ENCODE assay signal across 10 mouse cellular contexts in genomic region chr19:55335881-55336280, GRCm38 (mm10). TPM values are rescaled to one million over a fixed set of nuclear protein-coding genes. Genes with fewer than 3 reads are reported as not detected.
A peak's percentile ranks its signal among the peaks of the same experiment; 100 is the strongest.
DNase-seq lines count a peak whose midpoint lies in the region; ATAC-seq and TF ChIP-seq lines count a peak whose summit lies in the region.
"Had no signal": no experiment of that assay in that cellular context is flagged by ENCODE, and none has a peak within 500 bp of the region (broad histone marks: within the 10 kb centered on the region; RNA-seq: fewer than 3 reads in every experiment).

No protein-coding gene starts in this region.

- peak; percentile 76 for DNase-seq in hindbrain, postnatal 0 days (ENCODE audit: low spot score)
- peak; percentile 54 for DNase-seq in brain, adult 2 months (ENCODE audit: low read depth, low spot score)
- peak; percentile 63 for DNase-seq in retina, postnatal 1 day
- DNase-seq in adrenal gland, adult 18-20 months (ENCODE audit: low spot score in 2 of 2) = no peak

- no peaks in the 10 kb centered on the region for H3K9me3 ChIP-seq in hindbrain, postnatal 0 days (ENCODE audit: low read length)
- H3K9me3 ChIP-seq in hindbrain, embryonic 16.5 days (ENCODE audit: control insufficient read depth, low read length) = no peaks in the 10 kb centered on the region
- no peaks in the 10 kb centered on the region for H3K9me3 ChIP-seq in midbrain, embryonic 12.5 days
- no peaks in the 10 kb centered on the region for H3K9me3 ChIP-seq in midbrain, embryonic 13.5 days
- H3K9me3 ChIP-seq: intestine, embryonic 15.5 days; neural tube, embryonic 15.5 days had no signal

- H3K4me3 ChIP-seq in hindbrain, postnatal 0 days (ENCODE audit: low read length) = no peak overlapping the region
- no peak overlapping the region for H3K4me3 ChIP-seq in hindbrain, embryonic 16.5 days (ENCODE audit: low read length)
- no peak overlapping the region for H3K4me3 ChIP-seq in midbrain, embryonic 12.5 days
- H3K4me3 ChIP-seq in midbrain, embryonic 13.5 days (replicated peaks) = no peak overlapping the region
- H3K4me3 ChIP-seq: intestine, embryonic 15.5 days; neural tube, embryonic 15.5 days had no signal

- no peak for ATAC-seq in hindbrain, postnatal 0 days
- no peak for ATAC-seq in hindbrain, embryonic 16.5 days
- no peak for ATAC-seq in midbrain, embryonic 12.5 days (ENCODE audit: low FRiP score, low read depth)
- ATAC-seq in midbrain, embryonic 13.5 days = no peak
- ATAC-seq in granulocyte monocyte progenitor cell, adult 5-6 weeks (replicated peaks; ENCODE audit: poor library complexity, severe bottlenecking) = no peak
- ATAC-seq: intestine, embryonic 15.5 days had no signal

- no peak overlapping the region for H3K4me2 ChIP-seq in hindbrain, postnatal 0 days (ENCODE audit: low read depth, low read length)
- no peak overlapping the region for H3K4me2 ChIP-seq in hindbrain, embryonic 16.5 days (ENCODE audit: low read length)
- no peak overlapping the region for H3K4me2 ChIP-seq in midbrain, embryonic 12.5 days (replicated peaks)
- no peak overlapping the region for H3K4me2 ChIP-seq in midbrain, embryonic 13.5 days (replicated peaks)
- H3K4me2 ChIP-seq: intestine, embryonic 15.5 days; neural tube, embryonic 15.5 days had no signal

- WGBS in hindbrain, postnatal 0 days = 89% methylated on average over 1 of the region's 1 CpGs
- WGBS in hindbrain, embryonic 16.5 days = 91% methylated on average over 1 of the region's 1 CpGs
- WGBS in midbrain, embryonic 12.5 days = 89% methylated on average over 1 of the region's 1 CpGs
- 95% methylated on average over 1 of the region's 1 CpGs for WGBS in midbrain, embryonic 13.5 days

- no peak overlapping the region for H3K27ac ChIP-seq in hindbrain, postnatal 0 days
- no peak overlapping the region for H3K27ac ChIP-seq in hindbrain, embryonic 16.5 days (ENCODE audit: low read depth, low read length)
- H3K27ac ChIP-seq in midbrain, embryonic 12.5 days (replicated peaks) = no peak overlapping the region
- no peak overlapping the region for H3K27ac ChIP-seq in midbrain, embryonic 13.5 days
- H3K27ac ChIP-seq: intestine, embryonic 15.5 days; neural tube, embryonic 15.5 days had no signal

- H3K9ac ChIP-seq in hindbrain, postnatal 0 days (replicated peaks; ENCODE audit: low read length) = no peak overlapping the region
- no peak overlapping the region for H3K9ac ChIP-seq in hindbrain, embryonic 16.5 days (ENCODE audit: low read depth, low read length)
- 0 out of 2 replicates have a peak overlapping the region, but pooled peaks have one; percentile 11 for H3K9ac ChIP-seq in midbrain, embryonic 12.5 days (replicated peaks)
- H3K9ac ChIP-seq in midbrain, embryonic 13.5 days (replicated peaks) = no peak overlapping the region
- H3K9ac ChIP-seq: intestine, embryonic 15.5 days; neural tube, embryonic 15.5 days had no signal

- peaks cover under 1% of the 10 kb centered on the region; the same call in 1 of the 2 replicates for H3K36me3 ChIP-seq in hindbrain, postnatal 0 days (ENCODE audit: insufficient read depth, low read length)
- peaks cover 2% of the 10 kb centered on the region; the same call in 1 of the 2 replicates for H3K36me3 ChIP-seq in hindbrain, embryonic 16.5 days (ENCODE audit: control insufficient read depth, insufficient read depth, low read length)
- H3K36me3 ChIP-seq in midbrain, embryonic 12.5 days = peaks cover 8% of the 10 kb centered on the region
- H3K36me3 ChIP-seq in midbrain, embryonic 13.5 days = peaks cover 8% of the 10 kb centered on the region
- H3K36me3 ChIP-seq: intestine, embryonic 15.5 days had no signal

- no peaks in the 10 kb centered on the region for H3K4me1 ChIP-seq in hindbrain, postnatal 0 days (ENCODE audit: insufficient read depth, low read length)
- H3K4me1 ChIP-seq in hindbrain, embryonic 16.5 days (ENCODE audit: control insufficient read depth, insufficient read depth, low read depth, low read length) = no peaks in the 10 kb centered on the region
- no peaks in the 10 kb centered on the region for H3K4me1 ChIP-seq in midbrain, embryonic 12.5 days
- peaks cover 22% of the 10 kb centered on the region for H3K4me1 ChIP-seq in midbrain, embryonic 13.5 days (replicated peaks)
- H3K4me1 ChIP-seq: intestine, embryonic 15.5 days had no signal

- peak; percentile 71 for TF ChIP-seq CTCF in hindbrain, postnatal 0 days (IDR thresholded peaks at IDR 0.05; ENCODE audit: low read depth)

- H3K27me3 ChIP-seq in hindbrain, postnatal 0 days (ENCODE audit: insufficient read depth, low read length) = no peaks in the 10 kb centered on the region
- no peaks in the 10 kb centered on the region for H3K27me3 ChIP-seq in hindbrain, embryonic 16.5 days (replicated peaks; ENCODE audit: control insufficient read depth, insufficient read depth, low read length)
- H3K27me3 ChIP-seq in midbrain, embryonic 12.5 days = no peaks in the 10 kb centered on the region
- H3K27me3 ChIP-seq in midbrain, embryonic 13.5 days = no peaks in the 10 kb centered on the region
- H3K27me3 ChIP-seq: intestine, embryonic 15.5 days; neural tube, embryonic 15.5 days had no signal

RNA-seq across cellular contexts. Expression of gene Vti1a, which starts 19.8 kb away (rescaled TPM):
- total RNA-seq in hindbrain, postnatal 0 days (2014; rRNA removed) = 37.6 and 43.1 TPM in 2 replicates
- 25.7 and 28.2 TPM in 2 replicates for polyA plus RNA-seq in hindbrain, postnatal 0 days (2015; fragmentation: Nextera tagmentation; extraction: Ambion mirVana)
- 36.7 and 37.1 TPM in 2 replicates for polyA plus RNA-seq in hindbrain, embryonic 16.5 days (2015; fragmentation: Nextera tagmentation; extraction: Ambion mirVana)
- 34.1 TPM in 2 replicates for polyA plus RNA-seq in midbrain, embryonic 12.5 days (2016; fragmentation: Nextera tagmentation; extraction: Ambion mirVana)
- polyA plus RNA-seq in midbrain, embryonic 13.5 days (2015; fragmentation: Nextera tagmentation; extraction: Ambion mirVana) = 31.4 and 32.8 TPM in 2 replicates
- total RNA-seq in adrenal gland, adult 18-20 months (2021) = 10 to 100 TPM; 30.2 to 33.6 TPM
- total RNA-seq in granulocyte monocyte progenitor cell, adult 5-6 weeks (2014; fragmentation: Nextera tagmentation) = 30.8 and 34.4 TPM in 2 replicates
- 29.7 and 31.2 TPM in 2 replicates for total RNA-seq in granulocyte monocyte progenitor cell, adult 5-6 weeks (2017)

RNA-seq across cellular contexts. Expression of gene Zdhhc6, which starts 20.0 kb away (rescaled TPM):
- total RNA-seq in hindbrain, postnatal 0 days (2014; rRNA removed) = 31.6 and 38.3 TPM in 2 replicates
- 56.8 and 58.5 TPM in 2 replicates for polyA plus RNA-seq in hindbrain, postnatal 0 days (2015; fragmentation: Nextera tagmentation; extraction: Ambion mirVana)
- 65.8 and 71.4 TPM in 2 replicates for polyA plus RNA-seq in hindbrain, embryonic 16.5 days (2015; fragmentation: Nextera tagmentation; extraction: Ambion mirVana)
- 96.5 and 99.5 TPM in 2 replicates for polyA plus RNA-seq in midbrain, embryonic 12.5 days (2016; fragmentation: Nextera tagmentation; extraction: Ambion mirVana)
- polyA plus RNA-seq in midbrain, embryonic 13.5 days (2015; fragmentation: Nextera tagmentation; extraction: Ambion mirVana) = 74.3 and 76.0 TPM in 2 replicates
- total RNA-seq in adrenal gland, adult 18-20 months (2021) = 10 to 100 TPM; 36.4 to 37.1 TPM
- 58.5 and 59.7 TPM in 2 replicates for total RNA-seq in granulocyte monocyte progenitor cell, adult 5-6 weeks (2014; fragmentation: Nextera tagmentation)
- 55.1 and 67.3 TPM in 2 replicates for total RNA-seq in granulocyte monocyte progenitor cell, adult 5-6 weeks (2017)

Comparison
In these comparisons a context has a peak if more than half of its experiments do, and no peak if none do; other contexts are left out.
1. DNase-seq: peak in hindbrain, postnatal 0 days (single experiment), brain, adult 2 months (single experiment) and retina, postnatal 1 day (single experiment); none in adrenal gland, adult 18-20 months (0 of 2).